Mouse (Mus musculus): ENCODE measurements around the gene Atxn2. TPM values are rescaled to one million over a fixed set of nuclear protein-coding genes. Genes with fewer than 3 reads are reported as not detected.
"Not testable (repeated sequence)": the region's sequence is repeated elsewhere in the genome, so short reads cannot be mapped to it uniquely, and the experiment has no call there.

Gene Atxn2
- polyA plus RNA-seq, 1 experiment = 60.6 TPM

DNA sequence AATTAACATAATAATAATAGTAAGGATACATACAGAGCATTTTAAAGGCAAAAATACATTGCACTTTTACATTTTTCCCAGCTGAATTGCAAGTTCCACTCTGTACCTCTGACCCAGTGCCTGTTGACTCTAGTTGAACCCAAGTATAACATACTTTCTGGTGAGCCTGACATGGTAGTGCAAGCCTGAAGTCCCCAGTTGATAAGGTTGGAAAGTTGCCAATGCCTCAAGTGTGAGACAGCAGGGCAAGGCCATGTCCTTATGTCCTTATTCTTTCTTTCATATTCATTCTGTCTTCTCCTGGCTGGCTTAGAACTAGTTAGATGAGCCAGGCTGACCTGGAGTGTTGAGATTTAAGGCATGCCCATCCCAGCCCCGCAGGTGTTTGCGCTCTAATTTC is 28.9 kb upstream of the Atxn2 start:
- no peak for TF ChIP-seq POLR2A (IDR thresholded peaks at IDR 0.05; ENCODE audit: borderline replicate concordance, control insufficient read depth, low read depth, low read length)
- TF ChIP-seq CTCF (IDR thresholded peaks at IDR 0.05; ENCODE audit: control insufficient read depth, insufficient read depth, low read length) = no peak
- WGBS = 98% methylated on average over 2 of the region's 2 CpGs
- Histone ChIP-seq H3K4me1 (ENCODE audit: control insufficient read depth, insufficient read depth, low read length) (no peaks in the 10 kb centered on the region), H3K4me3 (replicated peaks; ENCODE audit: control insufficient read depth, low read depth, low read length) (no peak overlapping the region), H3K27ac (ENCODE audit: control insufficient read depth, insufficient read depth, low read depth, low read length, poor library complexity) (no peak overlapping the region)

GRCm38 (mm10) chr5:121685495-121685894 is 25.6 kb upstream of the Atxn2 start:
- TF ChIP-seq CTCF (IDR thresholded peaks at IDR 0.05; ENCODE audit: control insufficient read depth, insufficient read depth, low read length) (no peak), POLR2A (IDR thresholded peaks at IDR 0.05; ENCODE audit: borderline replicate concordance, control insufficient read depth, low read depth, low read length) (no peak)
- Histone ChIP-seq H3K27ac (ENCODE audit: control insufficient read depth, insufficient read depth, low read depth, low read length, poor library complexity) (no peak overlapping the region), H3K4me3 (replicated peaks; ENCODE audit: control insufficient read depth, low read depth, low read length) (no peak overlapping the region), H3K4me1 (ENCODE audit: control insufficient read depth, insufficient read depth, low read length) (no peaks in the 10 kb centered on the region)
- 92% methylated on average over 6 of the region's 6 CpGs for WGBS

DNA sequence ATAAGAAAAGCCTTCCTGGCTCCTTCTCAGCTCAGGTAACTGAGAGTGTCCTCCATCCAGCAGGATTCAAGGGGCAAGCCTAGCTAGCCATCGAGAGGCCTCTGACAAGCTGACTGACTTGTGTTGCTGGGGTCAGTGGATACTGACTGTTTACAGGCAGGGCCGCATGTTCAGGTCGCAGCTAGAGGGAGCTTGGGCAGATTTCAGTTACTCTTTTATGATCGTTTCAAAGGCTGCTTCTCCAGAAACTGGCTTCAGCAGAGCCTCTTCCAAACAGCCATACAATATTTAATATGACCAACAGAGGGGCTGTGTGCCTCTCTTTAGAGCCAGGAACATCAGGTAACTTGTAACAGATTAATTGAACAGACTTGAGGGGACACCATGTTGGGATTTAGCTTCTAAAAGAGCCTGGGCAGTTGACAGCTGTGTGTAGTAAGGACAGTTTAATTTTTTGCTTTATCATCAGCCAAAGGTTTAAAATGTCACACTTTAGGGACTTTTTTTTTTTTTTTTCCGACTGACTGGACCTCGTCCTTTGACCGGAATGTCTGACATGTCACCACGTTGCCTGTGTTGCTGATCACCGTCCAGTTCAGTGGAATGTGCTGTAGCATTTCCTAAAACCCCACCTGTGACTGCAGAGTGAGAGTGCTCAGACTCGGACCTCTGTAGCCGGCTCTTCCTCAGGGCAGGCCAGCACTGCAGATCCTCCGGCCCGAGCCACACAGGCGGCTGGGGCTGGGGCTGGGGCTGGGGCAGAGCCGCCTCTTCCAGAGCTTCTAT is 24.8 kb upstream of the Atxn2 start:
- Histone ChIP-seq H3K27ac (ENCODE audit: control insufficient read depth, insufficient read depth, low read depth, low read length, poor library complexity) (no peak overlapping the region), H3K4me3 (replicated peaks; ENCODE audit: control insufficient read depth, low read depth, low read length) (no peak overlapping the region), H3K4me1 (ENCODE audit: control insufficient read depth, insufficient read depth, low read length) (no peaks in the 10 kb centered on the region)
- 88% methylated on average over 15 of the region's 15 CpGs for WGBS
- TF ChIP-seq POLR2A (IDR thresholded peaks at IDR 0.05; ENCODE audit: borderline replicate concordance, control insufficient read depth, low read depth, low read length) (no peak), CTCF (IDR thresholded peaks at IDR 0.05; ENCODE audit: control insufficient read depth, insufficient read depth, low read length) (no peak)

GRCm38 (mm10) chr5:121690482-121691211 is 20.5 kb upstream of the Atxn2 start:
- H3K4me3 ChIP-seq (replicated peaks; ENCODE audit: control insufficient read depth, low read depth, low read length) = no peak overlapping the region
- no peak overlapping the region for H3K27ac ChIP-seq (ENCODE audit: control insufficient read depth, insufficient read depth, low read depth, low read length, poor library complexity)
- 62% methylated on average over 7 of the region's 7 CpGs for WGBS
- H3K4me1 ChIP-seq (ENCODE audit: control insufficient read depth, insufficient read depth, low read length) = no peaks in the 10 kb centered on the region
- TF ChIP-seq POLR2A (IDR thresholded peaks at IDR 0.05; ENCODE audit: borderline replicate concordance, control insufficient read depth, low read depth, low read length) (no peak), CTCF (IDR thresholded peaks at IDR 0.05; ENCODE audit: control insufficient read depth, insufficient read depth, low read length) (no peak)

GRCm38 (mm10) chr5:121691436-121691835 is 19.7 kb upstream of the Atxn2 start:
- not testable (repeated sequence) for H3K4me1 ChIP-seq (ENCODE audit: control insufficient read depth, insufficient read depth, low read length); H3K27ac ChIP-seq (ENCODE audit: control insufficient read depth, insufficient read depth, low read depth, low read length, poor library complexity); H3K4me3 ChIP-seq (replicated peaks; ENCODE audit: control insufficient read depth, low read depth, low read length)
- 86% methylated on average over 7 of the region's 7 CpGs for WGBS

DNA sequence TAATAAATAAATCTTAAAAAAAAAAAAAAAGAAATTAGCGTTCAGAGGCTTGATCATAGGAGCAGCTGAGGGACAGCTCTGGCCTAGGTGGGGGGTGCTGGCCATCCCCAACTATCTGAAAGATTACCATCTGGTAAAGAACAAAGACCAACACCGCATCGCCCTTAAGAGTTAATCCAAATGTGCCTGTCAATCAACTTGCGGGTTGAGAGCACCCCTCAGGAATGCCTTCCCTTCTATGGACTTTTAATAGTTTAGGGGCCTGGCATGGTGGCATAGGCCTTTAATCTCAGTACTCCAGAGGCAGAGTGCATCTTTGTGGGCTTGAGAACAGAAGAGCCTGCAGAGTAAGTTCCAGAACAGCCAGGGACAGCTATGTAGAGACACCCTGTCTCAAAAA is 18.2 kb upstream of the Atxn2 start:
- 87% methylated on average over 4 of the region's 4 CpGs for WGBS
- Histone ChIP-seq H3K4me1 (ENCODE audit: control insufficient read depth, insufficient read depth, low read length) (no peaks in the 10 kb centered on the region), H3K27ac (ENCODE audit: control insufficient read depth, insufficient read depth, low read depth, low read length, poor library complexity) (no peak overlapping the region), H3K4me3 (replicated peaks; ENCODE audit: control insufficient read depth, low read depth, low read length) (no peak overlapping the region)
- TF ChIP-seq POLR2A (IDR thresholded peaks at IDR 0.05; ENCODE audit: borderline replicate concordance, control insufficient read depth, low read depth, low read length) (no peak), CTCF (IDR thresholded peaks at IDR 0.05; ENCODE audit: control insufficient read depth, insufficient read depth, low read length) (no peak)

DNA sequence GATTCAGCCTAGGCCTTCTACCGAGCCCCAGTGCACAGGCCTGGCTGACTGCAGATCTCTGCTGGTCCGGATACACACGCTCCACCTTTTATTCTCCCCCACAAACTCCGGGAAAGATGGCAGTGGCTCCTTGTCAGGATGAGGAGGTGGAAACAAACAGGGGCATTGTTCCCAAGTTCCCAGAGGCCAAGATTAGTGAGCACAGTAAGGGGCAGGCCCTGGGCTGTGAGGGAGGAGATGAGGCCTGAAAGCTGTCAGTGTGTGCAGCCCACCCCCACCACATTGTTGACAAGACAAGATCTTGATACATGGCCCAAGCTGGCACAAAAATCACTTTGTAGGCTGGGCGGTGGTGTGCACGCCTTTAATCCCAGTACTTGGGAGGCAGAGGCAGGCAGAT is 14.4 kb upstream of the Atxn2 start:
- no peaks in the 10 kb centered on the region for H3K4me1 ChIP-seq (ENCODE audit: control insufficient read depth, insufficient read depth, low read length)
- H3K4me3 ChIP-seq (replicated peaks; ENCODE audit: control insufficient read depth, low read depth, low read length) = no peak overlapping the region
- no peak for TF ChIP-seq CTCF (IDR thresholded peaks at IDR 0.05; ENCODE audit: control insufficient read depth, insufficient read depth, low read length)
- no peak for TF ChIP-seq POLR2A (IDR thresholded peaks at IDR 0.05; ENCODE audit: borderline replicate concordance, control insufficient read depth, low read depth, low read length)
- whole genome bisulfite sequencing = 85% methylated on average over 6 of the region's 6 CpGs
- no peak overlapping the region for H3K27ac ChIP-seq (ENCODE audit: control insufficient read depth, insufficient read depth, low read depth, low read length, poor library complexity)

- H3K4me3 ChIP-seq (replicated peaks; ENCODE audit: control insufficient read depth, low read depth, low read length) = no peak overlapping the region
- TF ChIP-seq CTCF (IDR thresholded peaks at IDR 0.05; ENCODE audit: control insufficient read depth, insufficient read depth, low read length) (no peak), POLR2A (IDR thresholded peaks at IDR 0.05; ENCODE audit: borderline replicate concordance, control insufficient read depth, low read depth, low read length) (no peak)
- H3K4me1 ChIP-seq (ENCODE audit: control insufficient read depth, insufficient read depth, low read length) = no peaks in the 10 kb centered on the region
- whole genome bisulfite sequencing = 76% methylated on average over 5 of the region's 5 CpGs
- no peak overlapping the region for H3K27ac ChIP-seq (ENCODE audit: control insufficient read depth, insufficient read depth, low read depth, low read length, poor library complexity)
Observed at GRCm38 (mm10) chr5:121699891-121700290, 11.2 kb upstream of the Atxn2 start.
